Mouse (Mus musculus) CH12.LX (cell line): ENCODE measurements at regions not wholly inside any gene's neighbourhood (a gene's known extent, or its start where the extent isn't known, plus 50 kb on each side); places are given as distances from the start of the nearest gene placed in this dataset.

Experiments
- DNase-seq: peaks from one replicate; pipeline ENCODE4 v3.0.0-alpha.2; 2013; ENCODE audit errors: extremely low read depth
- H3K27ac ChIP-seq: 2 replicates; pipeline ENCODE4 v1.5.1; 2012; ENCODE audit warnings: low read depth, mild to moderate bottlenecking, control low read depth, moderate library complexity; ENCODE audit not compliant: insufficient read depth
- H3K27me3 ChIP-seq: replicated peaks from 2 replicates; pipeline ENCODE3; 2012; ENCODE audit warnings: inconsistent platforms
- H3K36me3 ChIP-seq, 2 experiments: replicated peaks in 1 of 2; 2 replicates each; pipeline versions ENCODE3 to v1.6.1; 2012; ENCODE audit warnings: inconsistent platforms in 1 of 2, low read length in 1 of 2, mild to moderate bottlenecking in 1 of 2, mixed read lengths in 1 of 2, moderate library complexity in 1 of 2; ENCODE audit not compliant: control insufficient read depth in 1 of 2, insufficient read depth in 1 of 2
- H3K4me1 ChIP-seq, 2 experiments: 2 replicates each; pipeline ENCODE4 v1.6.1; 2012; ENCODE audit warnings: inconsistent platforms in 1 of 2, moderate library complexity in 1 of 2; ENCODE audit not compliant: insufficient read depth in 2 of 2, control insufficient read depth in 1 of 2
- H3K4me2 ChIP-seq: 2 replicates; pipeline ENCODE4 v1.6.1; 2012; ENCODE audit warnings: low read depth, mild to moderate bottlenecking, control low read depth; ENCODE audit not compliant: poor library complexity, insufficient read depth, severe bottlenecking
- H3K4me3 ChIP-seq, 3 experiments: fragments of 150-350 bp in 1 of 3; sonication (generic) in 1 of 3; replicated peaks in 1 of 3; 2 replicates each; pipeline versions ENCODE3 to v1.5.1; 2011 to 2012; ENCODE audit warnings: low read depth in 2 of 3, low read length in 2 of 3, mild to moderate bottlenecking in 2 of 3, moderate library complexity in 2 of 3, control low read depth in 1 of 3, improper control_type of control experiment in 1 of 3, inconsistent platforms in 1 of 3, mixed read lengths in 1 of 3; ENCODE audit not compliant: poor library complexity in 1 of 3
- H3K79me2 ChIP-seq: replicated peaks from 2 replicates; pipeline ENCODE4 v1.6.1; 2012; ENCODE audit warnings: mild to moderate bottlenecking, moderate library complexity; ENCODE audit not compliant: control insufficient read depth, poor library complexity, insufficient read depth, severe bottlenecking; ENCODE audit errors: extremely low read depth
- H3K9ac ChIP-seq: 2 replicates; pipeline ENCODE4 v1.6.1; 2012; ENCODE audit warnings: low read depth, mild to moderate bottlenecking, control low read depth, moderate library complexity; ENCODE audit not compliant: insufficient read depth
- H3K9me3 ChIP-seq: replicated peaks from 2 replicates; pipeline ENCODE3; 2012; ENCODE audit warnings: low read length, inconsistent platforms, mixed read lengths
- BHLHE40 ChIP-seq: IDR thresholded peaks from 2 replicates; pipeline ENCODE4 v1.6.1; 2011; ENCODE audit warnings: mild to moderate bottlenecking, low read depth, low read length, improper control_type of control experiment
- CHD1 ChIP-seq: IDR thresholded peaks from 2 replicates; pipeline ENCODE4 v1.6.1; 2012; ENCODE audit warnings: low read depth, low read length, improper control_type of control experiment, inconsistent platforms
- CHD2 ChIP-seq: IDR thresholded peaks from 2 replicates; pipeline ENCODE4 v1.6.1; 2011; ENCODE audit warnings: low read length, improper control_type of control experiment
- CTCF ChIP-seq, 2 experiments: IDR thresholded peaks in 1 of 2; conservative IDR thresholded peaks in 1 of 2; 2 replicates each; pipeline ENCODE4 v1.5.1; 2011 to 2012; ENCODE audit warnings: low read depth in 2 of 2, low read length in 2 of 2, improper control_type of control experiment in 1 of 2, inconsistent platforms in 1 of 2, mild to moderate bottlenecking in 1 of 2, moderate library complexity in 1 of 2
- ETS1 ChIP-seq: conservative IDR thresholded peaks from 2 replicates; pipeline ENCODE4 v1.6.1; 2012; ENCODE audit warnings: low read depth, mild to moderate bottlenecking, inconsistent platforms, low read length, improper control_type of control experiment, moderate library complexity
- GABPA ChIP-seq: IDR thresholded peaks from 2 replicates; pipeline ENCODE4 v1.6.1; 2012; ENCODE audit warnings: low read depth, low read length, improper control_type of control experiment, inconsistent platforms; ENCODE audit not compliant: insufficient replicate concordance
- HCFC1 ChIP-seq: IDR thresholded peaks from 2 replicates; pipeline ENCODE4 v1.6.1; 2012; ENCODE audit warnings: low read depth, mild to moderate bottlenecking, inconsistent platforms, low read length, improper control_type of control experiment
- JUN ChIP-seq: IDR thresholded peaks from 2 replicates; pipeline ENCODE4 v1.6.1; 2011; ENCODE audit warnings: low read depth, mild to moderate bottlenecking, low read length, improper control_type of control experiment, moderate library complexity; ENCODE audit not compliant: insufficient read depth
- KAT2A ChIP-seq: IDR thresholded peaks from 2 replicates; pipeline ENCODE4 v1.6.1; 2012; ENCODE audit warnings: low read length, improper control_type of control experiment, inconsistent platforms; ENCODE audit not compliant: insufficient replicate concordance
- MEF2A ChIP-seq: IDR thresholded peaks from 2 replicates; pipeline ENCODE4 v1.6.1; 2014; ENCODE audit warnings: low read depth, mild to moderate bottlenecking, inconsistent platforms, low read length, improper control_type of control experiment, borderline replicate concordance
- NELFE ChIP-seq: IDR thresholded peaks from 2 replicates; pipeline ENCODE4 v1.6.1; 2011; ENCODE audit warnings: low read depth, low read length, improper control_type of control experiment
- NRF1 ChIP-seq: IDR thresholded peaks from 2 replicates; pipeline ENCODE4 v1.6.1; 2014; ENCODE audit warnings: low read depth, mild to moderate bottlenecking, inconsistent platforms, low read length, improper control_type of control experiment, moderate library complexity
- POLR2A ChIP-seq: IDR thresholded peaks from 2 replicates; pipeline ENCODE4 v1.6.1; 2011; ENCODE audit warnings: low read depth, mild to moderate bottlenecking, improper control_type of control experiment, low read length
- POLR2AphosphoS2 ChIP-seq: IDR thresholded peaks from 2 replicates; pipeline ENCODE4 v1.6.1; 2011; ENCODE audit warnings: low read depth, low read length, improper control_type of control experiment
- RAD21 ChIP-seq: IDR thresholded peaks from 2 replicates; pipeline ENCODE4 v1.6.1; 2011; ENCODE audit warnings: low read depth, mild to moderate bottlenecking, low read length, improper control_type of control experiment, moderate library complexity
- RCOR1 ChIP-seq: conservative IDR thresholded peaks from 2 replicates; pipeline ENCODE4 v1.6.1; 2012; ENCODE audit warnings: low read depth, mild to moderate bottlenecking, inconsistent platforms, low read length, improper control_type of control experiment
- SIN3A ChIP-seq: IDR thresholded peaks from 2 replicates; pipeline ENCODE4 v1.6.1; 2012; ENCODE audit warnings: low read length, improper control_type of control experiment, inconsistent platforms
- SMC3 ChIP-seq: IDR thresholded peaks from 2 replicates; pipeline ENCODE4 v1.6.1; 2011; ENCODE audit warnings: low read depth, low read length, improper control_type of control experiment
- ZMIZ1 ChIP-seq: IDR thresholded peaks from 2 replicates; pipeline ENCODE4 v1.6.1; 2012; ENCODE audit warnings: low read depth, mild to moderate bottlenecking, inconsistent platforms, low read length, improper control_type of control experiment
- dilution Hi-C: fragments of 300-500 bp; cut with MboI; formaldehyde crosslinking; loops from 2 replicates; pipeline ENCODE4 v1.14.3; 2020; ENCODE audit warnings: low sequenced_read_pairs; ENCODE audit not compliant: extremely low pct_unique_long_range_greater_than_20kb, extremely low pct_ligation_motif_present
- in situ Hi-C: fragments of 300-500 bp; cut with MboI; formaldehyde crosslinking; loops from 3 replicates; pipeline ENCODE4 v1.14.3; 2019; ENCODE audit warnings: low sequenced_read_pairs, low pct_ligation_motif_present, low pct_unique_long_range_greater_than_20kb, mixed read lengths

GRCm38 (mm10) chr5:118966901-118967300 lies 406.4 kb downstream of the Med13l start:
- Histone ChIP-seq H3K4me3 (no peak overlapping the region), H3K79me2 (no peaks in the 10 kb centered on the region), H3K27ac (no peak overlapping the region), H3K4me2 (no peak overlapping the region), H3K27me3 (no peaks in the 10 kb centered on the region), H3K9ac (no peak overlapping the region), H3K36me3 (no peaks in the 10 kb centered on the region), H3K4me1 (no peaks in the 10 kb centered on the region), H3K9me3 (peaks cover 86% of the 10 kb centered on the region)
- TF ChIP-seq POLR2AphosphoS2 (no peak), POLR2A (no peak), CHD2 (no peak), MEF2A (no peak), KAT2A (no peak), ZMIZ1 (no peak), RAD21 (no peak), NRF1 (no peak), JUN (no peak), HCFC1 (no peak), CTCF (conservative IDR thresholded peaks at IDR 0.05 in 1 of 2, IDR thresholded peaks at IDR 0.05 in 1 of 2; ENCODE audit: low read depth in 2 of 2, low read length in 2 of 2) (no peak), RCOR1 (no peak), GABPA (no peak)
- dilution Hi-C loops (no loop called here), in situ Hi-C loops (no loop called here)
- DNase-seq, result no peak

DNA sequence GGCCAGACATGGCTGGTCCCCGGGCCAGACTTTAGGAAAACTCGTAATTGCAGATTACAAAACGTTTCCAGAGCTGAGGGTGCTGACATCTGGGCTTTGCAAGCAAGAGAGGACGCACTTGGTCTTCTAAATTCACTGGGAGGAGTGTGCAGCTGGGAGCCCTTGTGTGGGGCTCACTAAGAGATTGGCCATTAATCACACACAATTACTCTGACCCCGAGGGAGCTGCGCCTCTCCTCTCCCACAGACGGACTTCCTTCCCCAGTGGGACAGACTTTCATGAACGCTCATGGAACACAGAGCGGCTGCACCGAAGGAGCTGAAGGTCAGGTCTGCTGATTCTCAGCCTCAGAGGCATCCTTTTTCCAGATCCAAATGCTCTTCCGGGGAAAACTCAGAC lies 407.2 kb downstream of the Med13l start:
- H3K4me2 ChIP-seq, result no peak overlapping the region
- H3K4me1 ChIP-seq, result no peaks in the 10 kb centered on the region
- H3K4me3 ChIP-seq, result no peak overlapping the region
- no peaks in the 10 kb centered on the region for H3K27me3 ChIP-seq
- no peak overlapping the region for H3K27ac ChIP-seq
- no peak for DNase-seq
- TF ChIP-seq SMC3 (no peak), ETS1 (no peak), BHLHE40 (no peak), NELFE (no peak), CHD1 (no peak), SIN3A (no peak), RCOR1 (no peak)
- TF ChIP-seq, all 38 proteins: peak for 0
- Histone ChIP-seq H3K9me3 (peaks cover 90% of the 10 kb centered on the region), H3K36me3 (no peaks in the 10 kb centered on the region), H3K9ac (no peak overlapping the region), H3K79me2 (no peaks in the 10 kb centered on the region)
- dilution Hi-C loops (no loop called here), in situ Hi-C loops (no loop called here)
